10 mouse cellular contexts compared by ENCODE assay signal in genomic region chr15:30515425-30515824, GRCm38 (mm10).
DNase-seq lines count a peak whose midpoint lies in the region; ATAC-seq lines count a peak whose summit lies in the region.
"Had no signal": no experiment of that assay in that cellular context is flagged by ENCODE, and none has a peak within 500 bp of the region (broad histone marks: within the 10 kb centered on the region; RNA-seq: fewer than 3 reads in every experiment).

No protein-coding gene starts in this region.

- H3K36me3 ChIP-seq in heart, embryonic 11.5 days (ENCODE audit: control insufficient read depth, insufficient read depth, low read length), result no peaks in the 10 kb centered on the region
- no peaks in the 10 kb centered on the region for H3K36me3 ChIP-seq in midbrain, embryonic 14.5 days (ENCODE audit: control insufficient read depth, insufficient read depth, low read length)
- H3K36me3 ChIP-seq in midbrain, embryonic 10.5 days, result no peaks in the 10 kb centered on the region
- no peaks in the 10 kb centered on the region for H3K36me3 ChIP-seq in midbrain, embryonic 15.5 days (replicated peaks)

- no peak overlapping the region for H3K27ac ChIP-seq in heart, embryonic 11.5 days (ENCODE audit: low read depth, low read length)
- no peak overlapping the region for H3K27ac ChIP-seq in midbrain, embryonic 14.5 days (replicated peaks; ENCODE audit: low read depth, low read length)
- H3K27ac ChIP-seq in midbrain, embryonic 10.5 days (replicated peaks), result no peak overlapping the region
- H3K27ac ChIP-seq in midbrain, embryonic 15.5 days, result peak overlapping the region; percentile 34; the same call in 1 of the 2 replicates

- H3K9ac ChIP-seq in heart, embryonic 11.5 days (ENCODE audit: low read depth, low read length), result no peak overlapping the region
- no peak overlapping the region for H3K9ac ChIP-seq in midbrain, embryonic 14.5 days (replicated peaks; ENCODE audit: low read length)
- no peak overlapping the region for H3K9ac ChIP-seq in midbrain, embryonic 15.5 days

- H3K4me2 ChIP-seq in heart, embryonic 11.5 days, result no peak overlapping the region
- H3K4me2 ChIP-seq in midbrain, embryonic 14.5 days (ENCODE audit: low read length), result no peak overlapping the region
- H3K4me2 ChIP-seq in midbrain, embryonic 15.5 days, result no peak overlapping the region

- no peak for DNase-seq in heart, postnatal 25 days (ENCODE audit: low spot score)
- peak; percentile 57 for DNase-seq in midbrain, embryonic 14.5 days
- DNase-seq in midbrain, embryonic 10.5 days (ENCODE audit: low spot score), result no peak
- DNase-seq in cerebellum, postnatal 14 days, result peak; percentile 66 to 70
- DNase-seq in frontal cortex, postnatal 25 days (ENCODE audit: low spot score in 2 of 2), result no peak
- DNase-seq: lung, adult 2 months; thymus, adult 2 months had no signal

- WGBS in heart, embryonic 11.5 days (ENCODE audit: insufficient replicate concordance), result 45% methylated on average over 4 of the region's 4 CpGs
- WGBS in midbrain, embryonic 14.5 days, result 35% methylated on average over 4 of the region's 4 CpGs
- 69% methylated on average over 4 of the region's 4 CpGs for WGBS in midbrain, embryonic 10.5 days
- WGBS in midbrain, embryonic 15.5 days, result 29% methylated on average over 4 of the region's 4 CpGs

- no peaks in the 10 kb centered on the region for H3K27me3 ChIP-seq in heart, embryonic 11.5 days (ENCODE audit: control insufficient read depth, insufficient read depth, low read length)
- H3K27me3 ChIP-seq in midbrain, embryonic 14.5 days (ENCODE audit: control insufficient read depth, insufficient read depth, low read length), result no peaks in the 10 kb centered on the region
- H3K27me3 ChIP-seq in midbrain, embryonic 10.5 days (ENCODE audit: low read depth, poor library complexity, severe bottlenecking), result no peaks in the 10 kb centered on the region
- H3K27me3 ChIP-seq in midbrain, embryonic 15.5 days (replicated peaks), result no peaks in the 10 kb centered on the region

- intact Hi-C loops in heart, postnatal 25 days (cut with DNase I), result no loop called here

- H3K9me3 ChIP-seq in heart, embryonic 11.5 days (replicated peaks; ENCODE audit: control insufficient read depth, low read length), result no peaks in the 10 kb centered on the region
- H3K9me3 ChIP-seq in midbrain, embryonic 14.5 days (ENCODE audit: control insufficient read depth, low read length), result no peaks in the 10 kb centered on the region
- no peaks in the 10 kb centered on the region for H3K9me3 ChIP-seq in midbrain, embryonic 10.5 days (replicated peaks)
- no peaks in the 10 kb centered on the region for H3K9me3 ChIP-seq in midbrain, embryonic 15.5 days

- no peaks in the 10 kb centered on the region for H3K4me1 ChIP-seq in heart, embryonic 11.5 days (ENCODE audit: control insufficient read depth, insufficient read depth, low read length)
- peaks cover 20% of the 10 kb centered on the region for H3K4me1 ChIP-seq in midbrain, embryonic 14.5 days (ENCODE audit: control insufficient read depth, insufficient read depth, low read length)
- peaks cover 24% of the 10 kb centered on the region for H3K4me1 ChIP-seq in midbrain, embryonic 10.5 days
- peaks cover 20% of the 10 kb centered on the region for H3K4me1 ChIP-seq in midbrain, embryonic 15.5 days

- no peak overlapping the region for H3K4me3 ChIP-seq in heart, embryonic 11.5 days (ENCODE audit: low read depth, low read length)
- no peak overlapping the region for H3K4me3 ChIP-seq in midbrain, embryonic 14.5 days (replicated peaks; ENCODE audit: low read depth, low read length)
- no peak overlapping the region for H3K4me3 ChIP-seq in midbrain, embryonic 10.5 days
- H3K4me3 ChIP-seq in midbrain, embryonic 15.5 days, result no peak overlapping the region
- H3K4me3 ChIP-seq: myocyte had no signal

- ATAC-seq in heart, embryonic 11.5 days (replicated peaks; ENCODE audit: insufficient number of reproducible peaks, low FRiP score, low TSS enrichment), result peak; percentile 67
- no peak for ATAC-seq in midbrain, embryonic 14.5 days (ENCODE audit: low FRiP score, low TSS enrichment)
- no peak; the same call in 1 of the 2 replicates for ATAC-seq in midbrain, embryonic 15.5 days (replicated peaks)

Comparison
In these comparisons a context has a peak if more than half of its experiments do, and no peak if none do; other contexts are left out.
1. DNase-seq: peak in midbrain, embryonic 14.5 days (single experiment) and cerebellum, postnatal 14 days (2 of 2); none in heart, postnatal 25 days (single experiment), midbrain, embryonic 10.5 days (single experiment) and frontal cortex, postnatal 25 days (0 of 2).